Mouse (Mus musculus) megakaryocyte, embryonic 14.5 days (primary cell): ENCODE data around the gene Arpc1b.
"Not testable (repeated sequence)": the region's sequence is repeated elsewhere in the genome, so short reads cannot be mapped to it uniquely, and the experiment has no call there.

Source experiments
- FLI1 ChIP-seq: IDR thresholded peaks from 2 replicates; pipeline ENCODE4 v1.6.1; 2012; ENCODE audit warnings: low read length, inconsistent platforms, mixed read lengths
- GATA1 ChIP-seq: IDR thresholded peaks from 3 replicates; pipeline ENCODE4 v1.6.1; 2012; ENCODE audit warnings: mixed read lengths, low read length, inconsistent platforms, borderline replicate concordance

DNA sequence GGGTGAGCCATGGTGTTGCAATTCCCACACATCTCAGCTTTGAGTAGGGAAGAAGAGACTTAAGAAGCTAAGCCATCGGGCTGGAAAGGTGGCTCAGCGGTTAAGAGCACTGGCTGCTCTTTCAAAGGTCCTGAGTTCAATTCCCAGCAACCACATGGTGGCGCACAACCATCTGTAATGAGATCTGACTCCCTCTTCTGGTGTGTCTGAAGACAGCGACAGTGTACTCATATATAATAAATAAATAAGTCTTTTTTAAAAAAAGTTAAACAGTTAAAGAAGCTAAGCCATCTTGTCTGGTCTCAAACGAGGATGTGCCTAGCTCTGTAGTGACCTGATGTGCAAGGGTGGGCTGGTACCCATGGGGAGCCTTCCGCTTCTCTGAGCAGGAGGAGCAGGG is 19.3 kb downstream of the Arpc1b start:
- not testable (repeated sequence) for TF ChIP-seq GATA1, FLI1
